Mouse (Mus musculus) lung, adult 2 months (tissue): ENCODE results near the gene Tdrd5.

Source experiments
- CTCF ChIP-seq: fragments of 200-500 bp; IDR thresholded peaks from 2 replicates; pipeline ENCODE4 v1.5.1; 2011; ENCODE audit warnings: mild to moderate bottlenecking, low read length, control low read depth; ENCODE audit not compliant: insufficient read depth
- POLR2A ChIP-seq: fragments of 200-500 bp; IDR thresholded peaks from 2 replicates; pipeline ENCODE4 v1.6.1; 2011; ENCODE audit warnings: low read depth, mild to moderate bottlenecking, control low read depth, low read length, borderline replicate concordance; ENCODE audit errors: extremely low read depth

GRCm38 (mm10) chr1:156284207-156284606 is 19.3 kb downstream of the Tdrd5 start:
- no peak for TF ChIP-seq CTCF
- no peak for TF ChIP-seq POLR2A
